Mouse (Mus musculus): Measurements from ENCODE around the gene Ppp1r14c.
A peak's percentile ranks its signal among the peaks of the same experiment; 100 is the strongest.

The Ppp1r14c gene

GRCm38 (mm10) chr10:3366036-3366869 lies at the start of gene Ppp1r14c:
Gene Ppp1r14c (plus strand): TSS chr10:3366057.
- peak; percentile 47 for DNase-seq

- no peak for DNase-seq
Observed at GRCm38 (mm10) chr10:3321406-3321805, 44.5 kb upstream of the Ppp1r14c start.

GRCm38 (mm10) chr10:3325447-3325846 lies 40.4 kb upstream of the Ppp1r14c start:
- no peak for DNase-seq

- peak; percentile 76 for DNase-seq
Observed at GRCm38 (mm10) chr10:3332880-3333279, 33.0 kb upstream of the Ppp1r14c start.

- no peak for DNase-seq
Observed at GRCm38 (mm10) chr10:3334570-3334969, 31.3 kb upstream of the Ppp1r14c start.

- no peak for DNase-seq
Observed at GRCm38 (mm10) chr10:3336729-3337329, 29.0 kb upstream of the Ppp1r14c start.

- DNase-seq = no peak
Observed at GRCm38 (mm10) chr10:3337330-3337901, 28.4 kb upstream of the Ppp1r14c start.

- no peak for DNase-seq
Observed at GRCm38 (mm10) chr10:3345706-3346105, 20.2 kb upstream of the Ppp1r14c start.

GRCm38 (mm10) chr10:3359531-3359930 lies 6.3 kb upstream of the Ppp1r14c start:
- no peak for DNase-seq

- no peak for DNase-seq
Observed at GRCm38 (mm10) chr10:3365671-3366035, 204 bp upstream of the Ppp1r14c start.

GRCm38 (mm10) chr10:3366870-3367431 lies 1.1 kb downstream of the Ppp1r14c start:
- peak; percentile 30 for DNase-seq

- DNase-seq = no peak
Observed at GRCm38 (mm10) chr10:3367440-3367839, 1.6 kb downstream of the Ppp1r14c start.

- no peak for DNase-seq
Observed at GRCm38 (mm10) chr10:3383176-3383575, 17.3 kb downstream of the Ppp1r14c start.

- no peak for DNase-seq
Observed at GRCm38 (mm10) chr10:3392251-3392650, 26.4 kb downstream of the Ppp1r14c start.

- no peak for DNase-seq
Observed at GRCm38 (mm10) chr10:3393548-3393947, 27.7 kb downstream of the Ppp1r14c start.

GRCm38 (mm10) chr10:3394193-3394592 lies 28.3 kb downstream of the Ppp1r14c start:
- peak; percentile 16 for DNase-seq

- no peak for DNase-seq
Observed at GRCm38 (mm10) chr10:3394671-3395288, 28.9 kb downstream of the Ppp1r14c start.

GRCm38 (mm10) chr10:3395341-3395931 lies 29.6 kb downstream of the Ppp1r14c start:
- no peak for DNase-seq

GRCm38 (mm10) chr10:3396008-3396795 lies 30.3 kb downstream of the Ppp1r14c start:
- no peak for DNase-seq

GRCm38 (mm10) chr10:3397406-3397805 lies 31.5 kb downstream of the Ppp1r14c start:
- no peak for DNase-seq

GRCm38 (mm10) chr10:3398051-3398450 lies 32.2 kb downstream of the Ppp1r14c start:
- DNase-seq = no peak

GRCm38 (mm10) chr10:3402284-3402683 lies 36.4 kb downstream of the Ppp1r14c start:
- DNase-seq = no peak
